Mouse (Mus musculus): Measurements from ENCODE around the gene Hecw2. TPM values are rescaled to one million over a fixed set of nuclear protein-coding genes. Genes with fewer than 3 reads are reported as not detected.

Hecw2 gene
- polyA plus RNA-seq, 1 experiment from 2014 or later = 6.0 TPM

GRCm38 (mm10) chr1:53824446-53825337, 370.3 kb downstream of the Hecw2 start:
- Histone ChIP-seq H3K27me3 (no peaks in the 10 kb centered on the region), H3K9ac (no peak overlapping the region), H3K4me3 (replicated peaks) (no peak overlapping the region), H3K4me2 (replicated peaks) (no peak overlapping the region), H3K27ac (replicated peaks) (no peak overlapping the region), H3K9me3 (replicated peaks) (no peaks in the 10 kb centered on the region), H3K4me1 (peaks cover 10% of the 10 kb centered on the region; the same call in 1 of the 2 replicates), H3K36me3 (no peaks in the 10 kb centered on the region)
- no peak for ATAC-seq (ENCODE audit: insufficient number of reproducible peaks, low FRiP score, low TSS enrichment, low read depth)
- 87% methylated on average over 9 of the region's 9 CpGs for WGBS

- peak overlapping the region; percentile 63; the same call in 1 of the 2 replicates for H3K27ac ChIP-seq (replicated peaks)
- no peaks in the 10 kb centered on the region for H3K27me3 ChIP-seq
- H3K4me1 ChIP-seq = peaks cover 10% of the 10 kb centered on the region; the same call in 1 of the 2 replicates
- peak; percentile 75; the same call in 1 of the 2 replicates for ATAC-seq (ENCODE audit: insufficient number of reproducible peaks, low FRiP score, low TSS enrichment, low read depth)
- H3K4me2 ChIP-seq (replicated peaks) = peak overlapping the region; percentile 43
- no peaks in the 10 kb centered on the region for H3K9me3 ChIP-seq (replicated peaks)
- no peak overlapping the region for H3K9ac ChIP-seq
- no peaks in the 10 kb centered on the region for H3K36me3 ChIP-seq
- 6% methylated on average over 10 of the region's 10 CpGs for WGBS
- H3K4me3 ChIP-seq (replicated peaks) = peak overlapping the region; percentile 14; the same call in 1 of the 2 replicates
Measured at GRCm38 (mm10) chr1:53823687-53824445, 371.1 kb downstream of the Hecw2 start.

GRCm38 (mm10) chr1:53821983-53822382, 373.0 kb downstream of the Hecw2 start:
- ATAC-seq (ENCODE audit: insufficient number of reproducible peaks, low FRiP score, low TSS enrichment, low read depth) = no peak

GRCm38 (mm10) chr1:53820041-53820632, 374.8 kb downstream of the Hecw2 start:
- ATAC-seq (ENCODE audit: insufficient number of reproducible peaks, low FRiP score, low TSS enrichment, low read depth) = no peak
- Histone ChIP-seq H3K27ac (replicated peaks) (no peak overlapping the region), H3K27me3 (no peaks in the 10 kb centered on the region), H3K36me3 (no peaks in the 10 kb centered on the region), H3K4me1 (peaks cover 10% of the 10 kb centered on the region; the same call in 1 of the 2 replicates), H3K9ac (no peak overlapping the region), H3K9me3 (replicated peaks) (no peaks in the 10 kb centered on the region), H3K4me2 (replicated peaks) (no peak overlapping the region), H3K4me3 (replicated peaks) (no peak overlapping the region)
- 67% methylated on average over 5 of the region's 5 CpGs for WGBS

More at GRCm38 (mm10) chr1:53821983-53822382, 373.0 kb downstream of the Hecw2 start:
- Histone ChIP-seq H3K4me2 (replicated peaks) (no peak overlapping the region), H3K27ac (replicated peaks) (no peak overlapping the region), H3K9me3 (replicated peaks) (no peaks in the 10 kb centered on the region), H3K4me1 (peaks cover 10% of the 10 kb centered on the region; the same call in 1 of the 2 replicates), H3K36me3 (no peaks in the 10 kb centered on the region), H3K9ac (no peak overlapping the region), H3K27me3 (no peaks in the 10 kb centered on the region), H3K4me3 (replicated peaks) (no peak overlapping the region)

GRCm38 (mm10) chr1:53818072-53818862, 376.7 kb downstream of the Hecw2 start:
- WGBS = 13% methylated on average over 3 of the region's 3 CpGs
- H3K4me1 ChIP-seq = 0 out of 2 replicates have a peak, but pooled peaks cover under 1% of the 10 kb centered on the region
- no peak overlapping the region for H3K4me3 ChIP-seq (replicated peaks)
- no peak overlapping the region for H3K4me2 ChIP-seq (replicated peaks)
- no peak for ATAC-seq (ENCODE audit: insufficient number of reproducible peaks, low FRiP score, low TSS enrichment, low read depth)
- H3K9me3 ChIP-seq (replicated peaks) = no peaks in the 10 kb centered on the region
- no peaks in the 10 kb centered on the region for H3K36me3 ChIP-seq
- no peak overlapping the region for H3K9ac ChIP-seq
- H3K27me3 ChIP-seq = no peaks in the 10 kb centered on the region
- no peak overlapping the region for H3K27ac ChIP-seq (replicated peaks)

- Histone ChIP-seq H3K27me3 (no peaks in the 10 kb centered on the region), H3K36me3 (no peaks in the 10 kb centered on the region), H3K27ac (replicated peaks) (no peak overlapping the region), H3K4me3 (replicated peaks) (no peak overlapping the region), H3K9ac (no peak overlapping the region), H3K9me3 (replicated peaks) (no peaks in the 10 kb centered on the region), H3K4me2 (replicated peaks) (no peak overlapping the region), H3K4me1 (no peaks in the 10 kb centered on the region)
- WGBS = 80% methylated on average over 2 of the region's 2 CpGs
- no peak for ATAC-seq (ENCODE audit: insufficient number of reproducible peaks, low FRiP score, low TSS enrichment, low read depth)
Measured at GRCm38 (mm10) chr1:53816353-53816752, 378.6 kb downstream of the Hecw2 start.

- 59% methylated on average over 2 of the region's 2 CpGs for WGBS
- Histone ChIP-seq H3K36me3 (no peaks in the 10 kb centered on the region), H3K4me2 (replicated peaks) (no peak overlapping the region), H3K27ac (replicated peaks) (no peak overlapping the region), H3K4me3 (replicated peaks) (no peak overlapping the region), H3K9ac (no peak overlapping the region), H3K27me3 (no peaks in the 10 kb centered on the region), H3K9me3 (replicated peaks) (no peaks in the 10 kb centered on the region), H3K4me1 (no peaks in the 10 kb centered on the region)
- no peak for ATAC-seq (ENCODE audit: insufficient number of reproducible peaks, low FRiP score, low TSS enrichment, low read depth)
Measured at GRCm38 (mm10) chr1:53814077-53814705, 380.8 kb downstream of the Hecw2 start.

- Histone ChIP-seq H3K4me2 (replicated peaks) (no peak overlapping the region), H3K9me3 (replicated peaks) (no peaks in the 10 kb centered on the region), H3K27ac (replicated peaks) (no peak overlapping the region), H3K36me3 (no peaks in the 10 kb centered on the region), H3K4me3 (replicated peaks) (no peak overlapping the region), H3K9ac (no peak overlapping the region), H3K4me1 (no peaks in the 10 kb centered on the region), H3K27me3 (no peaks in the 10 kb centered on the region)
- WGBS = 90% methylated on average over 4 of the region's 4 CpGs
- no peak for ATAC-seq (ENCODE audit: insufficient number of reproducible peaks, low FRiP score, low TSS enrichment, low read depth)
Measured at GRCm38 (mm10) chr1:53811919-53812318, 383.0 kb downstream of the Hecw2 start.

GRCm38 (mm10) chr1:53808229-53808628, 386.7 kb downstream of the Hecw2 start:
- Histone ChIP-seq H3K9ac (no peak overlapping the region), H3K4me2 (replicated peaks) (no peak overlapping the region), H3K27ac (replicated peaks) (no peak overlapping the region), H3K4me1 (no peaks in the 10 kb centered on the region), H3K27me3 (no peaks in the 10 kb centered on the region), H3K9me3 (replicated peaks) (no peaks in the 10 kb centered on the region), H3K4me3 (replicated peaks) (no peak overlapping the region), H3K36me3 (no peaks in the 10 kb centered on the region)
- ATAC-seq (ENCODE audit: insufficient number of reproducible peaks, low FRiP score, low TSS enrichment, low read depth) = no peak
- WGBS = 79% methylated on average over 2 of the region's 2 CpGs

GRCm38 (mm10) chr1:53797811-53798210, 397.2 kb downstream of the Hecw2 start:
- no peak for ATAC-seq (ENCODE audit: insufficient number of reproducible peaks, low FRiP score, low TSS enrichment, low read depth)
- H3K4me2 ChIP-seq (replicated peaks) = no peak overlapping the region
- no peak overlapping the region for H3K27ac ChIP-seq (replicated peaks)
- no peaks in the 10 kb centered on the region for H3K9me3 ChIP-seq (replicated peaks)
- no peaks in the 10 kb centered on the region for H3K36me3 ChIP-seq
- no peaks in the 10 kb centered on the region for H3K27me3 ChIP-seq
- no peak overlapping the region for H3K9ac ChIP-seq
- no peak overlapping the region for H3K4me3 ChIP-seq (replicated peaks)
- no peaks in the 10 kb centered on the region for H3K4me1 ChIP-seq
- WGBS = 58% methylated on average over 3 of the region's 3 CpGs
